Mouse (Mus musculus): Measurements from ENCODE around the gene Hexim2.

The Hexim2 gene

GRCm38 (mm10) chr11:103131701-103132575 is at the start of gene Hexim2:
Gene Hexim2, plus strand, starts transcription at chr11:103132429.
- DNase-seq, result peak; percentile 60 to 72

DNA sequence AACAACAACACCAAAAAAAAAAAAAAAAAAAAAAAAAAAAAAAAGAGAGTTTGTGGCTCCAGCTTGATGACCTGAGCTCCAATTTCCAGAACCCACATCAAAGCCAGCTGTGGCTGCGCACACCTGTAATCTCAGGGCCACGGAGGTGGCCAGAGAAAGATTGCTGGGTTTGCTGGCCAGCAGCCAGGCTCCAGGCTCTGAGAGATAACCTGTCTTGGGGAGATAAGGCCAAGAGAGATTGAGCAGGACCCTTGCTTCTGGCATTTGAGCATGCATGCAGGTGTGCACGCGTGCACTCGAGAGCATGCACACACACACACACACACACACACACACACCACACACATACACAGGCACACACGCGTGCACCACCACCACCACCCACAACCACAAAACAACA is 38.9 kb upstream of the Hexim2 start:
- no peak for DNase-seq

- DNase-seq, result no peak
These were observed 38.1 kb upstream of the Hexim2 start for GRCm38 (mm10) chr11:103093862-103094833.

DNA sequence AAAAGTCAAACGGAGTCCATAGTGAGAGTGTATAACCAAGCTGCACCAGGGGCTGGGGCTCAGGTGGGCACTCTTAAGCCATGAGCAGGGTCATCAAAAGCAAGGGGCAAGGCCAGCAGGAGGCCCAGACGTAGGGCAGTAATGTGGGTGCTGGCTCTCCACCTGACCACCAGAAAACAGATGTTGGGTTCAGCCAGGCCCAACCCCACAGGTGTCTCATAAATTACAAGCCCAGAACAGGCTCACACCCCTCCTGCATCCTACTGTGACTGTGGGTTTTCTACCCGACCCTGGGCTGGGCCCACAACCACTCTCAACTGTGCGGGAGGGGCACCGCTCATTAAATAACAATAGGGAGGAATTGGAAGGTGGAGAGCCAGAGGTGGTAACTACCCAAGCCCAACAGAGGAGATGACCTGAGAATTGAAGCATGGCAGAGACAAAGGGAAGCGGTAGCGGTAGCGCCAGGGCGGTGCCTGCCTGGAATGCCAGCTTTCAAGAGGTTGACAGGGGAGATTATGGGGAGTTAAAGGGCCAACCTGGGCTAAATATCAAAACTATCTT is 37.0 kb upstream of the Hexim2 start:
- no peak for DNase-seq

DNA sequence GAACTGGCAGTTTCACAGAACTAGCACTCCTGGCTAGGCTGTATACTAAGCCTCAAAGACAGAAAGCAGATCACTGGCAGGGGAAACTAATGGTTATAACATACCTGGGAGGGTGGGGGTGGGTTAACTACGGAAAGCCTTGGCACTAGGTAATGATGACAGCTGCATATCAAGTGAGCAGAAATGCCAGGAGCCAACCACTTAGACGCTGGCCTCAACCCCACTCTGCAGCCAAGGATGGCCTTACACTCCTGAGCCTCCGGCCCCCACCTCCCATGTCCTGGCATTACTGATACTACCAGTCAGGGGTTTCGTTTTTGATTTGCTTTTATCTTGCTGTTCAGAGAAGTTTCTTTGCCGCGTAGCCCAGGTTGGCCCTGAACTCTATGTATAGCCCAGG is 36.4 kb upstream of the Hexim2 start:
- no peak for DNase-seq

DNA sequence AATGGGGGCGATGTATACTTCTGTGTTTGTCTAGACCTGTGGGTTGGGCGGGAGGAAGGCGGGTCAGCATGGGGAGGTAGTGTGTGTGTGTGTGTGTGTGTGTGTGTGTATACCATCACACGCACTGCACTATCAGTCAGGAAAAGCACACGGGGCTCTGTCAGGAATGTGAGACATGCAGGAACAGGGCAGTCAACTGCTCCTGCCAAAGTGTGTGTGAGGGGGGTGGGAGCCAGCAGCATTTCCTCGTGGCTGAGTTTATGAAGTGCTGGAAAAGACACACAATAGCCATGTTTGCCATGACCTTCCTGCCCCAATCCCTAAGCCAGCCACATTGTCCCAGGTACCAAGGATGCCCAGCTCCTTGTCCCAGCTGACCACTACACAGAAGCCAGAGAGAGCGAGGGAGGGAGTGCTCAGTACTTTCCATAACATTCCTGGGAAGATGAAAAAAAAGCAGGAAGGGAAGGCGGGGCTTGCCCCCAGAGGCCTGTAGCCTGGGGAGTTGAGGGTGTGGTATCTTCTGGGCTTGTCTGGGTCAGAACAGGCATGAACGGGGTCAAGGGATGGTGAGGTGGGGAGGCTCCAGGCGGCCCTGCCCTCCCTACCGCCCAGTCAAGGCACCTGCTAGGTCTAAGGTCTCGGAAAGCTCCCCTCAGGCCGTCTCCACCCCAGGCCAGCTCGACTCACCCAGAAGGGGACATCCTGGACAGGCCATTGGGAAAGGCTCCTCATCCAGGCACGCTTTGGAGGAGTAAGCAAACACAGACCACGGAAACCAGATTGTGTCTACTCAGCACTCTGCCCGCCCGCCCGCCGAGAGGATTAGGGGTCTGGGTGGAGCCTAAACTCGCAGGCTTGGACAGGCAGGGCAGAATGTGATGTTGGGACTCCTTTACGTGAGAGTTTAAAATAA is 35.0 kb upstream of the Hexim2 start:
- DNase-seq, result no peak

- no peak for DNase-seq
These were observed 33.6 kb upstream of the Hexim2 start for GRCm38 (mm10) chr11:103098531-103099190.

- no peak for DNase-seq
These were observed 32.8 kb upstream of the Hexim2 start for GRCm38 (mm10) chr11:103099352-103099940.

- no peak for DNase-seq
These were observed 31.9 kb upstream of the Hexim2 start for GRCm38 (mm10) chr11:103100361-103100760.

GRCm38 (mm10) chr11:103101481-103101865 is 30.8 kb upstream of the Hexim2 start, which contains the start of the genes Plcd3 and Acbd4:
Gene Plcd3, minus strand, starts transcription at chr11:103101658.
Gene Acbd4, plus strand, starts transcription at chr11:103101682.
- peak; percentile 55 to 71 for DNase-seq

DNA sequence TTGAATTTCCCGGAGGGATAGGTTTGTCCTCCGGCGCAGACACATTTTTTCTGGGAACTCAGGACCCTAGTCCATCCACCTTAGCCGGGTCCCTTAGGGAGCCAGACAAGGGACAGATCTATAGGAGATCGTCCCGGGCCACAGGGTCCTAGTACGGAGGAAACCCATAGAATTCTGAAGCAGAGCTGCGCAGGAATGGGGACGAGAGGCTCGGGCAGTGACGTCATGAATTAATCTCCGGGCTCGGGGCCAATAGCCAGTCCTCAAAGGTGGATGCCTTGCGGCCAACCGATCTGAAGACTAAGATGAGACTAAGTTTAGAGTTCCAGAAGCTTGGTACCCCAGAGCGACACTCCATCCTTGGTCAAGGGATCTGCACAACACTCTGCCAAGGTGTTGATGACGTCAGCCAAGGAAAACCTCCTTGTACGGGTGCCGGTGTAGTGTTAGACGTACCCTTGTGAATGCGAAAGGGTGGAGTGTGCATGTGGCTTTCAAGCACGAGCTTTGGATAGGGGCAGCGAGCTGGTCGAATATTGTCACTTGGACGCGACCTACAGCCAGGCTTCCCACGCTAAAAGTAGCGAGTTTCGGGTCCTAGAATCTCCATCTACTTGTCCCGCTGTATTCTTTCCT is 30.2 kb upstream of the Hexim2 start:
- peak in 1 of 2 experiments; percentile 33 for DNase-seq

- DNase-seq, result peak; percentile 93 to 97
These were observed 29.4 kb upstream of the Hexim2 start for GRCm38 (mm10) chr11:103102725-103103349.

- peak in 1 of 2 experiments; percentile 44 for DNase-seq
These were observed 28.6 kb upstream of the Hexim2 start for GRCm38 (mm10) chr11:103103621-103104020.

- DNase-seq, result no peak
These were observed 27.8 kb upstream of the Hexim2 start for GRCm38 (mm10) chr11:103104469-103104868.

- DNase-seq, result no peak
These were observed 27.0 kb upstream of the Hexim2 start for GRCm38 (mm10) chr11:103105180-103105725.

DNA sequence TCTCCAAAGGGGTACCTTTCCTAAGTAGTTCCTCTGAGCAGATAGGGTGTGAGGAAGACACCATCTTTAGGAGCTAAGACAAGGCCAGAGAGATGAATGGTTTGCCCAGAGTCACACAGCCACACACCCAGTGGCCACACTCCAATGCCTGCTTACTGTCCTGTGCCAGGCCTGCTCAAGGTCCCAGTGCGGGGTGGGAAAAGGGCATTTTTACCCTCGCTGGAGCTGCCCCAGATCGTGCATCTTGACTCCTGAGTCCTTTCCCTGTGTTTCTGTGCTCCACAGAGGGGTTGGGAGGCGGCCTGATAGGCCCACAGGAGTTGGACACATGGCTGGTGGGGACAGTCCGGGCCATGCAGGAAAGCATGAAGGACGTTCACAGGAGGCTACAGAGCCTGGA is 26.4 kb upstream of the Hexim2 start:
- DNase-seq, result no peak

GRCm38 (mm10) chr11:103106386-103106785 is 25.8 kb upstream of the Hexim2 start:
- no peak for DNase-seq

DNA sequence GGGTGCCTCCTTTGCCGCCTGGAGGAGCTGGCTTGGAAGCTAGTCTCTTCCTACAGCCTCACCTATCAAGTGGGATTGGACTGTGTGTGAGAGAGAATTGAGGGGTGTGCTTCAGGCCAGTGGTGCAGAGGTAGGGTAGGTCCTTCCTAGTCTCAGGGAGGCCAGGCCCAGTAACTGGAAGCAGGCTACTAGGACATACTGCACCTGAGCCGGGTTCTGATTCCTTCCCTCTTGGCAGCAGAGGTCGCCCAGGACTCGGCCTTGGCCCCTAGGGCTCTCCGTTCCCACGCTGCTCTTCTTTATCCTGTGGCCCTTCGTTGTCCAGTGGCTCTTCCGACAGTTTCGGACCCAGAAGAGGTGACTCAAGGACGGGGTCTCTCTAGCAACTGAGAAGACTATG is 20.9 kb upstream of the Hexim2 start:
- DNase-seq, result no peak

- peak in 1 of 2 experiments; percentile 27 for DNase-seq
These were observed 20.2 kb upstream of the Hexim2 start for GRCm38 (mm10) chr11:103111881-103112551.

Data from thymus, postnatal 36 days (tissue).